Mouse (Mus musculus) embryonic facial prominence, embryonic 11.5 days (tissue): ENCODE results near the gene Ulk3. TPM values are rescaled to one million over a fixed set of nuclear protein-coding genes. Genes with fewer than 3 reads are reported as not detected.
A peak's percentile ranks its signal among the peaks of the same experiment; 100 is the strongest.

Experiments
- ATAC-seq: fragments of 200-750 bp; cut with Nextera tagmentation; replicated peaks from 2 replicates; pipeline ENCODE4 v1.8.0; 2017; ENCODE audit warnings: low read depth; ENCODE audit not compliant: insufficient number of reproducible peaks, low FRiP score, low TSS enrichment
- DNase-seq: peaks from one replicate; pipeline ENCODE4 v3.0.0-alpha.2; 2015; ENCODE audit warnings: low spot score
- H3K27ac ChIP-seq: fragments of 300-500 bp; sonication (generic); replicated peaks from 2 replicates; pipeline ENCODE4 v1.5.1; 2014; ENCODE audit warnings: mild to moderate bottlenecking, low read depth, low read length, control low read depth
- H3K27me3 ChIP-seq: fragments of 300-500 bp; sonication (generic); 2 replicates; pipeline ENCODE4 v1.6.1; 2014; ENCODE audit warnings: mild to moderate bottlenecking, low read length, moderate library complexity, mixed read lengths; ENCODE audit not compliant: control insufficient read depth, insufficient read depth
- H3K36me3 ChIP-seq: fragments of 300-500 bp; sonication (generic); replicated peaks from 2 replicates; pipeline ENCODE4 v1.6.1; 2014; ENCODE audit warnings: low read depth, mild to moderate bottlenecking, low read length, moderate library complexity, mixed read lengths; ENCODE audit not compliant: control insufficient read depth, insufficient read depth
- H3K4me1 ChIP-seq: fragments of 300-500 bp; sonication (generic); 2 replicates; pipeline ENCODE4 v1.6.1; 2014; ENCODE audit warnings: low read length, mixed read lengths; ENCODE audit not compliant: control insufficient read depth, insufficient read depth
- H3K4me2 ChIP-seq: fragments of 300-500 bp; sonication (generic); 2 replicates; pipeline ENCODE4 v1.6.1; 2014; ENCODE audit warnings: low read depth, mild to moderate bottlenecking, control low read depth, low read length, moderate library complexity
- H3K4me3 ChIP-seq: fragments of 300-500 bp; sonication (generic); 2 replicates; pipeline ENCODE4 v1.5.1; 2014; ENCODE audit warnings: low read depth, low read length, control low read depth
- H3K9ac ChIP-seq: fragments of 300-500 bp; sonication (generic); replicated peaks from 2 replicates; pipeline ENCODE4 v1.6.1; 2014; ENCODE audit warnings: mild to moderate bottlenecking, control low read depth, low read length
- H3K9me3 ChIP-seq: fragments of 300-500 bp; sonication (generic); replicated peaks from 2 replicates; pipeline ENCODE4 v1.6.1; 2016; ENCODE audit warnings: mild to moderate bottlenecking, low read length, inconsistent platforms, mixed read lengths; ENCODE audit not compliant: control insufficient read depth
- WGBS: fragments of 180-500 bp; shearing (Covaris S2); extraction: QIAGEN DNeasy Blood & Tissue Kit; methylation state at CpG from one replicate; pipeline ENCODE4 v1.1.7; 2014; 5-methylcytosine and 5-hydroxymethylcytosine counted together
- polyA plus RNA-seq: library from polyadenylated mRNA; unstranded; fragments of >200 nt; fragmentation: Nextera tagmentation; extraction: Ambion mirVana; gene quantifications from 2 replicates; pipeline ENCODE4 v1.2.1, GENCODE M21; 2014

The Ulk3 gene
- polyA plus RNA-seq, 1 experiment from 2014 or later: 6.1 TPM

GRCm38 (mm10) chr9:57598851-57599563 lies 9.8 kb downstream of the Ulk3 start:
- Histone ChIP-seq H3K9ac (no peak overlapping the region), H3K4me3 (no peak overlapping the region), H3K27me3 (no peaks in the 10 kb centered on the region), H3K9me3 (no peaks in the 10 kb centered on the region), H3K4me1 (no peaks in the 10 kb centered on the region; the same call in 1 of the 2 replicates), H3K36me3 (no peaks in the 10 kb centered on the region), H3K4me2 (no peak overlapping the region), H3K27ac (no peak overlapping the region)
- WGBS: 39% methylated on average over 8 of the region's 8 CpGs
- peak; percentile 59; the same call in 1 of the 2 replicates for ATAC-seq
- DNase-seq: no peak

DNA sequence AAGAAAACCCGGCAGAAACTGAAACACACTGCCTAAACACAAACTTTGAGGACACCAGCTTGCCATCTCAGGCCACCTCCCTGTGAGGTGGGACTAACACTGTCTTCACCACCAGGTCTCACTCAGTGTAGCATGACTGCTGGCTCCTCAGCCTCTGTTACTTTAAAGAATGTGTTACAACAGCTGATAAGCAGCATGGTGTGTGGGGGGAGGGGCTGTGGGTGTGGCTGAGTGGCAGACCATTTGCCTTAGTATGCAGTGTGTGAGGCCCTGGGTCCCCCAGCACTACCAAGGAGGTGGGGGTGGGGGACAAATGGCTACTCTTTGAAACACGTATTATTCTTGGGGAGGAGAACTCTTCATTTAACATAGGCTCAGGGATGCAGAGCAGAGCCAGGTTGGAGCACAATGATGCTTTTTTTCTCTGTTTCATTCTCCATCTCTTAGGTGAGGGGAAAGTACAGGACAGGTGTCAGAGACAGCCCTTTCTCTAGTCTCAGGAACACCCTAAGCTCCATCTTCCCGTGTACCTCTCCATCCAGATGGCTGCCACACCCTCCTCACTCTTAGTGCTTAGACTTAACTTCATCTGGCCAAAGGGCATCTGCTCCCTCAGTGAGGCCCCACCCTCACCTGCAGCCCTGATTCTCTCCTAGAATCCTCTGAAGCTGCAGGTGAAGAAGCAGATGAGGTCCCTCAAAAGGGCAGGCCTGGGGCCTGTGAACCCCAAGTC lies 11.5 kb downstream of the Ulk3 start:
- ATAC-seq: no peak
- H3K4me1 ChIP-seq: no peaks in the 10 kb centered on the region; the same call in 1 of the 2 replicates
- H3K27ac ChIP-seq: no peak overlapping the region

GRCm38 (mm10) chr9:57601353-57601706 lies 12.1 kb downstream of the Ulk3 start:
- 69% methylated on average over 2 of the region's 2 CpGs for WGBS
- ATAC-seq (no peak), DNase-seq (no peak)
- Histone ChIP-seq H3K36me3 (no peaks in the 10 kb centered on the region), H3K27ac (no peak overlapping the region), H3K4me1 (peaks cover 3% of the 10 kb centered on the region; the same call in 1 of the 2 replicates), H3K9me3 (no peaks in the 10 kb centered on the region), H3K9ac (no peak overlapping the region), H3K4me2 (no peak overlapping the region), H3K27me3 (no peaks in the 10 kb centered on the region), H3K4me3 (no peak overlapping the region)

More for the DNA sequence above, 11.5 kb downstream of the Ulk3 start:
- Histone ChIP-seq H3K9me3 (no peaks in the 10 kb centered on the region), H3K36me3 (no peaks in the 10 kb centered on the region), H3K9ac (no peak overlapping the region), H3K4me3 (no peak overlapping the region), H3K27me3 (no peaks in the 10 kb centered on the region), H3K4me2 (no peak overlapping the region)
- peak; percentile 25 for DNase-seq
- 9% methylated on average over 3 of the region's 3 CpGs for WGBS

DNA sequence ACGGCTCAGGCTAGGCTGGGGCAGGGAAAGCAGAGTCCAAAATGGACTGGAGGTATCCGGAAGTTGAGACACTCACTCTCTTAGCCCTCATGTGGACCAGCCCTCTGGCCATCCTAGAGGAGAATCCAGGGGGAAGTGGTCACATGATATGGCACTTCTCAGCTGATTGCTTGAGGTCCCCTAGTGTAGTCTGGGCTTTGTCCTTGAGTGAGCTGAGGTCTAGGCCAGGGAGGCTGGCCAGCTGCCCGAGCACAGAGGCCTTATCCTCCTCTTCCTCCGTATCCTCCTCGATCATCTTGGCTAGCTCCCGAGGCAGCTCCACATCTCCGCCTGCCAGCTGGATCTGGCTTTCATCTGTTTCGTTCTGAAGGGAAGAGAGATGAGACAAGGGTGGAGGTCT lies 12.8 kb downstream of the Ulk3 start:
- Histone ChIP-seq H3K9me3 (no peaks in the 10 kb centered on the region), H3K4me1 (peaks cover 3% of the 10 kb centered on the region; the same call in 1 of the 2 replicates), H3K9ac (no peak overlapping the region), H3K27ac (no peak overlapping the region), H3K27me3 (no peaks in the 10 kb centered on the region), H3K36me3 (no peaks in the 10 kb centered on the region), H3K4me3 (no peak overlapping the region), H3K4me2 (no peak overlapping the region)
- WGBS: 65% methylated on average over 8 of the region's 8 CpGs
- DNase-seq (no peak), ATAC-seq (no peak)

DNA sequence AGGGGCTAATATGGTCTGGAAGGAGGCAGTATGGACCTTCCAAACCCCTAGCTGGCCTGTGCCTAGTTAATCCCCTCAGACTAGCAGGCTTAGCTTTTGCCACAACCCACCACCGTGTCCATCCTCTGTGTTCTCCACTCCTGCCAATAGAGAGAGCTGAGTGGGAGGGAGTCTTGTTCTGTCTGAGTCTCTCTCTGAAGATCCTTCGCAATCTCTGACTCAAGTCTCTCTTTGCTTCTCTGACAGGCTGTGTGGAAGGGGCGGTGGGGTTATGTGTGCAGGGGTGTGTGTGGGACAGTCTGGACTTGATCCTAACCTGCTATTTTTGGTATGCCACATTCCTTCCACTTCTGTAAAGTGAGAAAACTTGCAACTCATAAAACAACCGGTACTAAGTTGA lies 15.6 kb downstream of the Ulk3 start:
- no peak for DNase-seq
- WGBS: 85% methylated on average over 4 of the region's 4 CpGs
- H3K4me2 ChIP-seq: no peak overlapping the region

GRCm38 (mm10) chr9:57605503-57605902 lies 16.3 kb downstream of the Ulk3 start:
- Histone ChIP-seq H3K4me1 (peaks cover 3% of the 10 kb centered on the region; the same call in 1 of the 2 replicates), H3K36me3 (no peaks in the 10 kb centered on the region), H3K9me3 (no peaks in the 10 kb centered on the region), H3K4me3 (no peak overlapping the region), H3K27me3 (no peaks in the 10 kb centered on the region), H3K9ac (no peak overlapping the region), H3K27ac (no peak overlapping the region), H3K4me2 (no peak overlapping the region)
- WGBS: 18% methylated on average over 9 of the region's 9 CpGs
- DNase-seq: no peak
- no peak for ATAC-seq

More for the DNA sequence above, 15.6 kb downstream of the Ulk3 start:
- no peak overlapping the region for H3K9ac ChIP-seq
- H3K27me3 ChIP-seq: no peaks in the 10 kb centered on the region
- no peak for ATAC-seq
- no peaks in the 10 kb centered on the region for H3K9me3 ChIP-seq
- H3K27ac ChIP-seq: no peak overlapping the region
- no peak overlapping the region for H3K4me3 ChIP-seq
- peaks cover 3% of the 10 kb centered on the region; the same call in 1 of the 2 replicates for H3K4me1 ChIP-seq
- no peaks in the 10 kb centered on the region for H3K36me3 ChIP-seq

GRCm38 (mm10) chr9:57606139-57606851 lies 17.0 kb downstream of the Ulk3 start, which contains the start of gene Cplx3:
TSS of gene Cplx3 (minus strand) at chr9:57606281.
- DNase-seq: peak; percentile 83
- H3K4me2 ChIP-seq: peak within 1 kb of the TSS; percentile 25
- no peak within 1 kb of the TSS for H3K4me3 ChIP-seq
- no peak within 1 kb of the TSS for H3K27ac ChIP-seq
- H3K36me3 ChIP-seq: no peaks in the 10 kb centered on the region
- peaks cover 3% of the 10 kb centered on the region; the same call in 1 of the 2 replicates for H3K4me1 ChIP-seq
- no peaks in the 10 kb centered on the region for H3K9me3 ChIP-seq
- no peaks in the 10 kb centered on the region for H3K27me3 ChIP-seq
- whole genome bisulfite sequencing: 8% methylated on average over 24 of the region's 24 CpGs
- ATAC-seq: peak; percentile 70
- no peak within 1 kb of the TSS for H3K9ac ChIP-seq
